Mouse (Mus musculus) hindbrain, embryonic 12.5 days (tissue): ENCODE data around the gene Fchsd2. TPM values are rescaled to one million over a fixed set of nuclear protein-coding genes. Genes with fewer than 3 reads are reported as not detected.

Experiments
- ATAC-seq: fragments of 200-750 bp; cut with Nextera tagmentation; 2 replicates; pipeline ENCODE4 v1.8.0; 2017; ENCODE audit warnings: moderate TSS enrichment; ENCODE audit not compliant: low FRiP score
- H3K27ac ChIP-seq: fragments of 300-500 bp; sonication (generic); 2 replicates; pipeline ENCODE4 v1.5.1; 2016; ENCODE audit warnings: mild to moderate bottlenecking
- H3K27me3 ChIP-seq: fragments of 300-500 bp; sonication (generic); 2 replicates; pipeline ENCODE4 v1.6.1; 2016; ENCODE audit warnings: mild to moderate bottlenecking
- H3K36me3 ChIP-seq: fragments of 300-500 bp; sonication (generic); 2 replicates; pipeline ENCODE4 v1.6.1; 2016; ENCODE audit warnings: mild to moderate bottlenecking
- H3K4me1 ChIP-seq: fragments of 300-500 bp; sonication (generic); 2 replicates; pipeline ENCODE4 v1.6.1; 2016
- H3K4me2 ChIP-seq: fragments of 300-500 bp; sonication (generic); replicated peaks from 2 replicates; pipeline ENCODE4 v1.6.1; 2016; ENCODE audit warnings: mild to moderate bottlenecking
- H3K4me3 ChIP-seq: fragments of 300-500 bp; sonication (generic); 2 replicates; pipeline ENCODE4 v1.5.1; 2016; ENCODE audit warnings: mild to moderate bottlenecking
- H3K9ac ChIP-seq: fragments of 300-500 bp; sonication (generic); 2 replicates; pipeline ENCODE4 v1.6.1; 2016; ENCODE audit warnings: mild to moderate bottlenecking, moderate library complexity
- H3K9me3 ChIP-seq: fragments of 300-500 bp; sonication (generic); replicated peaks from 2 replicates; pipeline ENCODE4 v1.6.1; 2016; ENCODE audit warnings: mild to moderate bottlenecking
- WGBS: fragments of 180-500 bp; shearing (Covaris S2); methylation state at CpG from one replicate; pipeline ENCODE4 v1.1.7; 2016; 5-methylcytosine and 5-hydroxymethylcytosine counted together
- polyA plus RNA-seq: library from polyadenylated mRNA; unstranded; fragments of >200 nt; fragmentation: Nextera tagmentation; extraction: Ambion mirVana; gene quantifications from 2 replicates; pipeline ENCODE4 v1.2.1, GENCODE M21; 2016

Fchsd2 gene
- polyA plus RNA-seq, 1 experiment from 2014 or later = 40.0 TPM

DNA sequence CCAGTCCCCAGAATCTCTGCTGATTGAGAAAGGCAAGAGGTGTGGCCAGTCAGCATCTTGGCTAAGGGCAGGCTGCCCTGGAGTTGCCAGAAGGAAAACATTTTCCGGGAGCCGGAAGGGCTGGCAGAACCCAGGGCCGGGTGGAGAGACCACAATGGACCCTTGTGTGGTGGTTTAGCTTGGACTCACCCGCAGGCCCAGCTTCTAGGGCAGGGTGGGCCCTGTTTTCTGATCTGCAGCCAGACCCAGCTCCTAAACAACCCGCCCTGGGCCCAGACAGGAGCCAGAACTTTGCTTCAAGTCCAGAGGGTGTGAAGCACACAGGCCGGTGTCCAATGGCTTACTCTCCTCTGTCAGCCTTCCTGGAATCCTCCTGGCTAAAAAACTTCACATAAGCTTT, 30.4 kb upstream of the Fchsd2 start:
- no peak overlapping the region for H3K4me3 ChIP-seq
- WGBS = 75% methylated on average over 6 of the region's 6 CpGs
- no peak overlapping the region for H3K4me2 ChIP-seq
- no peaks in the 10 kb centered on the region for H3K36me3 ChIP-seq
- H3K4me1 ChIP-seq = peaks cover 3% of the 10 kb centered on the region
- H3K9ac ChIP-seq = no peak overlapping the region
- ATAC-seq = no peak
- H3K9me3 ChIP-seq = no peaks in the 10 kb centered on the region
- H3K27ac ChIP-seq = no peak overlapping the region
- H3K27me3 ChIP-seq = peaks cover 4% of the 10 kb centered on the region; the same call in 1 of the 2 replicates

DNA sequence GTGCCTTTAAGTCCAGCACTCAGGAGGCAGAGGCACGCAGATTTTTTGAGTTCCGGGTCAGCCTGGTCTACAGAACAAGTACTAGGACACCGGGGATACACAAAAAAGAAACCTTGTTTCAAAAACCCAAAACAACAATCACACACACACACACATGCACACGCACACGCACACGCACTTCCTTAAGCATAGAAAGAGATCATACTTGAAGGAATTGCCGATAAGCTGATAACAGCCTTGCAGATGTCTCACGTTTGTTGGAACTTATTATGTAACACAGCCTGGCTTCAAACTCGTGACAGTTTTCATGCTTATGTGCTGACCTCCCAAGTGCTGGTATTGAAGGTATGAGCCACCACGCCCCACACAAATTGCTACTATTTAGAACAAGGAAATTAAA, 29.1 kb upstream of the Fchsd2 start:
- no peak overlapping the region for H3K4me3 ChIP-seq
- WGBS = 90% methylated on average over 10 of the region's 10 CpGs
- H3K9me3 ChIP-seq = no peaks in the 10 kb centered on the region

DNA sequence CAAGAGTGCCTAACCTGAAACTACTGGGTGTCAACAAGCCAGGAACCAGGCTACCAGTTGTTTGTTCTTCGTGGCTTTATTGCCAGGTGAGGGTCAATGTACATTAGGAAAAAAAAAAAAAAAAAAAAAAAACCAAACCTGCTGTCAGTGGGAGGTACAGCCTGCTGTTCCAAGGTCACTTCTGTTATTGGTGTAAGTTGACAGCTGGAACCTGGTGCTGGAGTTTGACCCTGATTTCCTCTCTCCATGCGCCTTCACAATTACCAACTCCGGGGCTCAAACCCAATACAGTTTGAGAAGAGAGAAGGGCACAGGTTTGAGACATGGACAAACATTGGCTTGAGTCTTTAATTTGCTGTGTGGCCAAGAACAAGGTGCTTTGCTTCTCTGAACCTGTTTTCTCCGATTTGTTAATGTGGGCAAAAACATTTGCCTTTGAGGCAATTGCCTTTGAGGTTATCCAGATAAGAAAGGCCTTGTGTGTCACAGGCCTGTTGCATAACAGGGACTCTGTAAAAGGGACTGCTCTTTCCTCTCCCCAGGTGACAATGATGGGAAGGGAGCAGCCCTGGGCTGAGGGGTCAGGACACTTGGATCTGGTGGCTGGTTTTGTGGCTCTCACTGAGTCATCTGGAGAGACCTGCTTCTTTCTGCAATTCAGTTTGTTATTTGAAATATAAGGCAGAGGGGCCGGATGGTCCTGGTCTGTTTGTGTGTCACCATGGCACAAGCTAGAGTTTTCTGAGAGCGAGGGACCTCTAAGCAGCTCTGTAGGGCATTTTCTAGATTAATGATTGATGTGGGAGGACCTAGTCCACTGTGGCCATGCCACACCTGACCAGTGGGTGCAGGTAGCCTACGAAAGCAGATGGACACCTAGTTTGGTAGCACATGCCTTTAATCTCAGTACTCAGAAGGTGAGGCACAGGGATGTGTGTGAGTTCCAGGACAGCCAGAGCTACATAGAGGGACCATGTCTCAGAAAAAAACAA, 27.7 kb upstream of the Fchsd2 start:
- no peak for ATAC-seq
- no peaks in the 10 kb centered on the region for H3K36me3 ChIP-seq
- no peak overlapping the region for H3K27ac ChIP-seq
- H3K27me3 ChIP-seq = peaks cover 4% of the 10 kb centered on the region; the same call in 1 of the 2 replicates
- H3K4me2 ChIP-seq = no peak overlapping the region
- WGBS = 86% methylated on average over 7 of the region's 7 CpGs
- H3K9me3 ChIP-seq = no peaks in the 10 kb centered on the region
- no peaks in the 10 kb centered on the region for H3K4me1 ChIP-seq
- H3K4me3 ChIP-seq = no peak overlapping the region
- H3K9ac ChIP-seq = no peak overlapping the region

More for the DNA sequence above, 29.1 kb upstream of the Fchsd2 start:
- Histone ChIP-seq H3K27ac (no peak overlapping the region), H3K27me3 (peaks cover 4% of the 10 kb centered on the region; the same call in 1 of the 2 replicates), H3K9ac (no peak overlapping the region), H3K4me2 (no peak overlapping the region), H3K4me1 (no peaks in the 10 kb centered on the region; the same call in 1 of the 2 replicates), H3K36me3 (no peaks in the 10 kb centered on the region)
- no peak for ATAC-seq

DNA sequence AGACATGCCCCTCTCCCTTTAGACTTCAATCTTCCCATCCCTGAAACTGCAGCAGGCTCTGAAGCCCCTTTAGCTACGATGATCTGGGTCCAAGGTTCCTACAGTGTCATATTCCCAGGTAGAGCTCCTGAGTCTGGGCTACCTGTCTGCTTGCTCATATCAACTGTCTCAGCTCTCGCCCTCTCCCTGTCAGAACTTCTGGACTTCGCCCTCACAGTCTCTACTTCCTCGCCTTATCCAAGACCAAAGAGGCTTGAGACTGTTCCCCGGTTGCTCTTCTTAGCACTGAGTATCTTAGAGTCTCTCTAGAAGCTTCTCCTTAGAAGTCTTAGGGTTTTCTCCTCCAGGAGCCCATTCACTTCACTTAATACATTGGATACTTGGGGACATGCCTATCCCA, 26.7 kb upstream of the Fchsd2 start:
- Histone ChIP-seq H3K9ac (no peak overlapping the region), H3K4me1 (no peaks in the 10 kb centered on the region), H3K4me3 (no peak overlapping the region), H3K27me3 (peaks cover 4% of the 10 kb centered on the region; the same call in 1 of the 2 replicates), H3K4me2 (no peak overlapping the region), H3K27ac (no peak overlapping the region), H3K36me3 (no peaks in the 10 kb centered on the region), H3K9me3 (no peaks in the 10 kb centered on the region)
- no peak for ATAC-seq
- WGBS = 90% methylated on average over 5 of the region's 5 CpGs

DNA sequence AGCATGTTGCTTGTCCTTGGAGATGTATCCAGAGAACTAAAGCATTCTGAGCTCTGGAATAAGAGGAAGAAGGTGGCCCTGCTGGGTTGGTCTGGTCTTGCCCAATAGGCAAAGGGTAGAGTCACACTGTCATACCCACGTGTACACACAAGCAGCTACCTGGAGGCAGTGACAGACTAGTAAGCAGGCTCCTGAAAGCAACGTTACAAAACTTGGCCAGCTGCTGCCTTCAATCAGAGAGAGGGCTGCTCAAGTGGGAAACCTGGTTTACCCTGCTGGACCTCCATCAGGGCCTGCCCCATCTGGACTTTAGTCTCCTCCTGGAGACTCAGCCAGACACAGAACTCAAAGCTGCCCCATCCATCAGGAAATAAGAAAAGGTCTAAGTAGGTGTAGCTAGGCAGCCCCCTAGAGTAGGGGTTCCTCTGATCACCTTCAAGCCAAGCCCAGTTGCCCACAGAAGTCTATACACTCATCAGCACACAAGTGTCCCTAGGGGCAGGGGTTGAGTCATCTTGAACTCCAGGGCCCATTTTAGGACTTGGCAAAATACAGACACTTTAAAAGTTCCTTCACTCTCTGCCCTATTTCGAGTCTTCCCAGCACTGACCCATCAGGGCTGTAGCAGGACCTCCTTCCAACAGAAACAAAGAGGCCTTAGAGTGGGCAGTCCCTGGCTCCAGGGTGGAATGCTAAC, 25.9 kb upstream of the Fchsd2 start:
- no peaks in the 10 kb centered on the region for H3K4me1 ChIP-seq
- no peak overlapping the region for H3K9ac ChIP-seq
- H3K4me3 ChIP-seq = no peak overlapping the region
- no peak overlapping the region for H3K27ac ChIP-seq
- no peak overlapping the region for H3K4me2 ChIP-seq
- WGBS = 85% methylated on average over 3 of the region's 3 CpGs
- H3K9me3 ChIP-seq = no peaks in the 10 kb centered on the region
- peaks cover 4% of the 10 kb centered on the region; the same call in 1 of the 2 replicates for H3K27me3 ChIP-seq
- H3K36me3 ChIP-seq = no peaks in the 10 kb centered on the region
- no peak for ATAC-seq

DNA sequence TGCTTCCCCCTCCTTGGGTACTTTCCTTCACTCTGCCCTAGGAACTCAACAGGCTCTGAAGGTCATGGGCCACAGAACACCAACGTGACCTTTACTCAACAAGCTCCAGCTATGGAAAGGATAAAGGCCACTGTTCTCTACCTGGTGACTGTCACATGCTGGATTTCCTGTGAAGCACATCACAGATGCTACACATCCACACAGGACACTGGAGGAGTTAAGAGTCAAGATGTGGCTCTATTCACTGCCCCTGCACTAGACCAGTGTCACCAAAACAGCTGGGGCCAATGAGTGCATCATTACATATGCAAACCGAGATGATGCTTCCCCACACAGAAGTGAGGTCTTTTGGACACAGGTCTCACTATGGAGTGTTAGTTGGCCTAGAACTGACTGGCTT, 25.1 kb upstream of the Fchsd2 start:
- H3K4me3 ChIP-seq = no peak overlapping the region
- H3K27ac ChIP-seq = no peak overlapping the region
- ATAC-seq = no peak
- WGBS = 73% methylated on average over 2 of the region's 2 CpGs
- H3K4me1 ChIP-seq = no peaks in the 10 kb centered on the region
- no peaks in the 10 kb centered on the region for H3K36me3 ChIP-seq
- H3K4me2 ChIP-seq = no peak overlapping the region
- H3K9ac ChIP-seq = no peak overlapping the region
- H3K27me3 ChIP-seq = no peaks in the 10 kb centered on the region
- no peaks in the 10 kb centered on the region for H3K9me3 ChIP-seq

DNA sequence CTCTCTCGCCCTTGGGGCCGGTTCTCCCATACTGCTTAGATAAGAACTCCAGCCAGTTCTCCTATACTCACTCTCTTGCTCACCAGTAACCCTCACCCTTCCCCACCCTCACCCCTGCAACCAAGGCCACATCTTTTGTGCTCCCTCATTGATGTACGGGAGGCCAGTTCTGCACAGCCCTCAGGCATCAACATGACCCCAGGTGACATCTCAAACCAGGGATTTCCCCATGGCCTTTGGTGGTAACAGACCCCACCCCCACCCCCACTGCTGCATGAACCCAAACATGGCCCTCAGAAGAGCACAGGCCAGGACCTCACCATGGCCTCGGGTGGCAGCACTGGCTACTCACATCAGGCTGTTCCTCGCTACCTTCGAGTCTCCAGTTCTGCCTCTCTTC, 23.4 kb upstream of the Fchsd2 start:
- H3K36me3 ChIP-seq = no peaks in the 10 kb centered on the region
- H3K27me3 ChIP-seq = no peaks in the 10 kb centered on the region
- no peaks in the 10 kb centered on the region for H3K4me1 ChIP-seq
- H3K9me3 ChIP-seq = no peaks in the 10 kb centered on the region
- no peak overlapping the region for H3K4me2 ChIP-seq
- 70% methylated on average over 6 of the region's 6 CpGs for WGBS
- no peak overlapping the region for H3K27ac ChIP-seq
- H3K4me3 ChIP-seq = no peak overlapping the region
- H3K9ac ChIP-seq = no peak overlapping the region
- ATAC-seq = no peak

DNA sequence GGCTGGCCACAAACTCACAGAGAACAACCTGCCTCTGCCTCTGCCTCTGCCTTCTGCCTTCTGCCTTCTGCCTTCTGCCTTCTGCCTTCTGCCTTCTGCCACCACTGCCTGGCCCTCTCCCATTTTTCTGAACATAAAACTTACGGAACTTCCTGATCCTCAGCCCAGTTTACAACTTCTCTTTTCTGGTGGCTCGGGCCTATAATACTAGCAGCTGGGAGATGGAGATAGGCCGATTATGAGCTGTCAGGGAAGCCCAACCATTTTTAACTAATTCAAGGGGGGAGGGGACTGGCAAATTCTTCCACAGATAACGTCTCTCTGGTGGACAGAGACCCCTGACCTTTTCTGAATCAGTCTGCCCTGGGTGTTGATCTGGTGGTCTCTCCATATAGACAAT, 22.3 kb upstream of the Fchsd2 start:
- Histone ChIP-seq H3K9ac (no peak overlapping the region), H3K4me3 (no peak overlapping the region), H3K4me1 (no peaks in the 10 kb centered on the region), H3K9me3 (no peaks in the 10 kb centered on the region), H3K27me3 (no peaks in the 10 kb centered on the region), H3K36me3 (no peaks in the 10 kb centered on the region), H3K4me2 (no peak overlapping the region), H3K27ac (no peak overlapping the region)
- WGBS = 50% methylated on average over 4 of the region's 4 CpGs
- ATAC-seq = no peak

DNA sequence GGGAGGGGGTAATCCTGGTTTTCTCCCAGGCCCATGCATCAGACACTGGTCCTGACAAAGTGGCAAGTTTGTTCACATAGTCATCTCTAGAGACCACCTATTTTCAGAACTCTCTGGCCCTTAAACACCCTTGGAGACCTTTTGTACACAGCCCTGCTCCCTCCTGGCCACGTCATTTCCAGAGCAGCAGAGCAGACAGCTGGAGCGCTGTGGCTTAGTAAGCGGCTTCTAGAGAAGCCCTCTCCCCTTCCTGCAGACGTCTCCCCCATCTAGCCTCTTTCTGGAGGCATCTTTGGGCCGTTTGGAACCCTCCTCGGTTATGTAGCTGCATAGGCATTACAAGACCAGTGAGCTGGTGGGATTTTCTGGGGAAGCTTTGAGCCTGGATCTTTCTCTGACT, 21.6 kb upstream of the Fchsd2 start:
- ATAC-seq = no peak
- Histone ChIP-seq H3K27me3 (no peaks in the 10 kb centered on the region), H3K9ac (no peak overlapping the region), H3K9me3 (no peaks in the 10 kb centered on the region), H3K27ac (no peak overlapping the region), H3K4me1 (no peaks in the 10 kb centered on the region), H3K4me2 (no peak overlapping the region), H3K4me3 (no peak overlapping the region), H3K36me3 (no peaks in the 10 kb centered on the region)
- WGBS = 50% methylated on average over 6 of the region's 6 CpGs

DNA sequence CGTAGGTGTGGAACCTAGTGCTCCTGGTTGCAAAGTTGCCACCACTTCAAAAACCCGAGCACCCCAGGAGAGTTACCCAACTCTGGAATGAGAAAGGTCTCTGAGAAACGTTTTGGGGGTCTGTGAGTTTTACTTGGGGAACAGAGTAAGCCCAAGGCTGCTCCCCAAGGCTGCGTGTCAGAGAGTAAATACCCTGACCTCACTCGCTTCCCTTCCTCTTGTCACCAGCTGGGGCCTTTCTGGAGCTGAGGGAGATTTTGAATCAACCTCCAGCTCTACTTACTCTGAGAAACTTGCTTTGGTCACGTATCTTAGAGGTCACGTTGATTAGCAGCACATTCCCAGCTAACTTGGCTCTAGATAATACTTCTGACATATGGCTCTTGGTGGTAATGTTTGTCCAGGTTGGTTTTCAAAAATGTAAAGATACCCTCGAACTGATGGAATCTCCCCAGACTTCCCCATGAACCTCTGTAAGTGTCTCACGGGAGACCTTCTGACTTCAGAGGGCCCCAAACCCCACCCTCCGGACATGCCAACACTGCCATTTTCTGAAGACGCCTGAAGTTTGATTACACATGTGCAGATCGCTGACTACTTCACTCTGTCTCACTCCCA, 20.4 kb upstream of the Fchsd2 start:
- no peaks in the 10 kb centered on the region for H3K27me3 ChIP-seq
- no peaks in the 10 kb centered on the region for H3K4me1 ChIP-seq
- H3K4me3 ChIP-seq = no peak overlapping the region
- H3K9ac ChIP-seq = no peak overlapping the region
- no peak overlapping the region for H3K27ac ChIP-seq
- WGBS = 83% methylated on average over 12 of the region's 12 CpGs
- H3K4me2 ChIP-seq = no peak overlapping the region
- ATAC-seq = no peak
- no peaks in the 10 kb centered on the region for H3K36me3 ChIP-seq
- no peaks in the 10 kb centered on the region for H3K9me3 ChIP-seq

DNA sequence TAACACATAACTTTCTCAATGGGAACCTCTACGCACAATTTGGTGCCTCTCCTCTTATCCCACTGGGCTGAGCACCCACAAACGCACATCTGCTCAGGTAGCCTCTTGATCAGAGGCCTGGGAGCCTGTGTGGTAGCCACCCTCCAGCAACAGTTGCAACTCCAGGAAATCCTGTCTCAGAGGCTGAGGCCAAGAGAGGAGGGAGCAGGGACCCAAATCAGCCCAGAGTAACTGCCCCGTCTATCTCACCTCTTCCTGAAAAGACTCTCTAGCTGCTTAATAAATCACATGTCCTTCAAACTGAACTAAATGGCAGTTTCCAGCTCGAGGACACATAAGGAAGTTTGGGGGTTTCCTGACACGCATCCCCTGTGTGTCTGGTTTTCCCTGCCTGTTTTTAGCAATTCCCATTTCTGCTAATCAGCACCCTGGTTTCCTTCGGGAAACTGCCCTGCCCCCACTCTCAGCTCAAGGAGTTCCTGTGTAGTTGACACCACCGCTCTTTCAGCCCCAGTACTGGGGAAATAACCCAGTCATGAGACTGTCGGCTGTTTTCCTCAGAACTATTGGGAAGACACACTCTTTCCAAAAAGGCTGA, 18.4 kb upstream of the Fchsd2 start:
- no peaks in the 10 kb centered on the region for H3K4me1 ChIP-seq
- no peaks in the 10 kb centered on the region for H3K27me3 ChIP-seq
- H3K9ac ChIP-seq = no peak overlapping the region
- no peak overlapping the region for H3K4me2 ChIP-seq
- 73% methylated on average over 8 of the region's 8 CpGs for WGBS
- ATAC-seq = no peak
- no peaks in the 10 kb centered on the region for H3K36me3 ChIP-seq
- H3K27ac ChIP-seq = no peak overlapping the region
- H3K4me3 ChIP-seq = no peak overlapping the region
- 0 out of 2 replicates have a peak, but pooled peaks cover 4% of the 10 kb centered on the region for H3K9me3 ChIP-seq
